Mouse (Mus musculus) bone marrow macrophage, adult 2 months (primary cell): ENCODE measurements around the gene Bik. TPM values are rescaled to one million over a fixed set of nuclear protein-coding genes. Genes with fewer than 3 reads are reported as not detected.
"Not testable (repeated sequence)": the region's sequence is repeated elsewhere in the genome, so short reads cannot be mapped to it uniquely, and the experiment has no call there.

Experiments
- H3K27ac ChIP-seq: 2 replicates; pipeline ENCODE4 v1.5.1; 2012; ENCODE audit warnings: low read depth, low read length; ENCODE audit not compliant: insufficient read depth
- H3K4me1 ChIP-seq: 2 replicates; pipeline ENCODE4 v1.6.1; 2012; ENCODE audit warnings: low read length; ENCODE audit not compliant: control insufficient read depth, insufficient read depth
- H3K4me3 ChIP-seq: 2 replicates; pipeline ENCODE4 v1.5.1; 2012; ENCODE audit warnings: mild to moderate bottlenecking, low read length, moderate library complexity; ENCODE audit not compliant: insufficient read depth
- CTCF ChIP-seq: IDR thresholded peaks from 2 replicates; pipeline ENCODE4 v1.5.1; 2012; ENCODE audit warnings: low read depth, mild to moderate bottlenecking, low read length, moderate library complexity
- POLR2A ChIP-seq: IDR thresholded peaks from 2 replicates; pipeline ENCODE4 v1.6.1; 2012; ENCODE audit warnings: mild to moderate bottlenecking, low read depth, low read length, borderline replicate concordance
- polyA plus RNA-seq: library from polyadenylated mRNA; stranded (reverse); fragments of >200 nt; gene quantifications from 2 replicates; pipeline ENCODE4 v1.2.4, GENCODE M21; 2012; ENCODE audit not compliant: missing spikeins, insufficient read depth, insufficient read length

The Bik gene
- polyA plus RNA-seq, 1 experiment: 1.2 TPM

- peaks cover 26% of the 10 kb centered on the region for H3K4me1 ChIP-seq
- H3K4me3 ChIP-seq: no peak overlapping the region
- no peak overlapping the region for H3K27ac ChIP-seq
- no peak for TF ChIP-seq POLR2A
- no peak for TF ChIP-seq CTCF
These were observed 32.6 kb upstream of the Bik start for GRCm38 (mm10) chr15:83493856-83494571.

- Histone ChIP-seq H3K4me1 (peaks cover 31% of the 10 kb centered on the region), H3K27ac (no peak overlapping the region)
- TF ChIP-seq CTCF (no peak), POLR2A (no peak)
These were observed 32.1 kb upstream of the Bik start for GRCm38 (mm10) chr15:83494572-83494920.

GRCm38 (mm10) chr15:83495195-83495594 is 31.5 kb upstream of the Bik start:
- no peak overlapping the region for H3K27ac ChIP-seq
- peaks cover 32% of the 10 kb centered on the region for H3K4me1 ChIP-seq
- TF ChIP-seq POLR2A (no peak), CTCF (no peak)
- H3K4me3 ChIP-seq: no peak overlapping the region

More at GRCm38 (mm10) chr15:83494572-83494920, 32.1 kb upstream of the Bik start:
- H3K4me3 ChIP-seq: no peak overlapping the region

GRCm38 (mm10) chr15:83495787-83496367 is 30.8 kb upstream of the Bik start:
- TF ChIP-seq POLR2A (no peak), CTCF (no peak)
- Histone ChIP-seq H3K4me1 (peaks cover 32% of the 10 kb centered on the region), H3K4me3 (no peak overlapping the region), H3K27ac (no peak overlapping the region)

- peak; percentile 26; the same call in 1 of the 2 replicates for TF ChIP-seq CTCF
- no peak for TF ChIP-seq POLR2A
- no peak overlapping the region for H3K4me3 ChIP-seq
- H3K27ac ChIP-seq: no peak overlapping the region
- peaks cover 32% of the 10 kb centered on the region for H3K4me1 ChIP-seq
These were observed 29.4 kb upstream of the Bik start for GRCm38 (mm10) chr15:83497299-83497698.

- Histone ChIP-seq H3K27ac (no peak overlapping the region), H3K4me3 (no peak overlapping the region), H3K4me1 (peaks cover 20% of the 10 kb centered on the region)
- TF ChIP-seq POLR2A: no peak
These were observed 27.4 kb upstream of the Bik start for GRCm38 (mm10) chr15:83499211-83499755.

- TF ChIP-seq CTCF (peak; percentile 50), POLR2A (no peak)
- H3K4me1 ChIP-seq: peaks cover 10% of the 10 kb centered on the region
- no peak overlapping the region for H3K4me3 ChIP-seq
- H3K27ac ChIP-seq: no peak overlapping the region
These were observed 26.3 kb upstream of the Bik start for GRCm38 (mm10) chr15:83500352-83500751.

GRCm38 (mm10) chr15:83501483-83501882 is 25.2 kb upstream of the Bik start:
- H3K4me3 ChIP-seq, H3K4me1 ChIP-seq, H3K27ac ChIP-seq: not testable (repeated sequence)

GRCm38 (mm10) chr15:83509950-83510804 is 16.5 kb upstream of the Bik start:
- TF ChIP-seq POLR2A (no peak), CTCF (0 out of 2 replicates have a peak, but pooled peaks have one; percentile 14)
- H3K4me1 ChIP-seq: peaks cover 4% of the 10 kb centered on the region; the same call in 1 of the 2 replicates
- 0 out of 2 replicates have a peak overlapping the region, but pooled peaks have one; percentile 26 for H3K27ac ChIP-seq
- H3K4me3 ChIP-seq: peak overlapping the region; percentile 70

- 0 out of 2 replicates have a peak within 1 kb of the TSS, but pooled peaks have one; percentile 26 for H3K27ac ChIP-seq
- TF ChIP-seq CTCF (no peak), POLR2A (no peak)
- peak within 1 kb of the TSS; percentile 70 for H3K4me3 ChIP-seq
- peaks cover 4% of the 10 kb centered on the region; the same call in 1 of the 2 replicates for H3K4me1 ChIP-seq
These were observed 15.8 kb upstream of the Bik start, which contains the start of gene Ttll1 for GRCm38 (mm10) chr15:83510805-83511405. TSS of gene Ttll1 (minus strand) at chr15:83510893.
